8 mouse cellular contexts compared by ENCODE assay signal in the genomic region with DNA sequence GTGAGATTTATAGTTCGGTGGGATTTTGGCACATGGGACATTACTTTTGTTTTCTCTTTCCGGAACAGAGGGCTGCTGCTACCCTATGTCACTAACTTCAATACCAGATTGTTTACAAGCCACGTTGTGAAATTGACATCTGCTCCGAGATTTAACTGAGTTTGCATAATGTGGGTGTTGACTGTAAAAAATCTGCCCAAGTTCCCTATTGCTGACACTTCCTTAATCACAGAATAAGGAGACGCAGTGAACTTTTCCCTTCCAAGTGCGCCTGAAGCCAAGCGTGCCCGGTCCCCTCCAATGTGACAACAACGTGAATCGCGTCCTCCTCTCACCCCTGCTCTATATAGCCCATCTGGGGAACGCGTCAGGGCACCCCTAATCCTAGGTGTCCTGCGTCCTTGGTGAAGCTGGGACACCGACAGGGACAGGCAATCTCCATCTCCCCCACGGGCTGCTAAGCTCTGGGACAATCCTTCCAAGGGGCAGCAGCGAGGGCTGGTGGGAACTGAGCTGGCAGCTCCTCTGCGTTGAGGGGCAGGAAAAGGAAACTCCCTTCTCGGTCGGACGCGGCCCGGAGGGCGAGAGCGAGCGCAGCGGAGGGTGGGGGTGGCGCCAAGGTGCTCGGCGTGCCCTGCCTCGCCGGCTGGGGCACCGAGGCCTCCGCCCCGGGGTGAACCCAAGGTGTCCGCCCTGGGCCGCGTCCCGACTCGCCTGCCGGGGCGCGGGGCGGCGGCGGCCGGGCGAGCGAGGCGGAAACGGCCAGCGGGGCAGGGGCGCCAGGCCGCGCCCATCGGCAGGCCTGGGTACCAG. TPM values are rescaled to one million over a fixed set of nuclear protein-coding genes. Genes with fewer than 3 reads are reported as not detected.
DNase-seq lines count a peak whose midpoint lies in the region; ATAC-seq and TF ChIP-seq lines count a peak whose summit lies in the region.

No protein-coding gene starts in this region.

- no peaks in the 10 kb centered on the region for H3K9me3 ChIP-seq in forebrain, embryonic 11.5 days (ENCODE audit: control insufficient read depth, low read length)
- H3K9me3 ChIP-seq in heart, postnatal 0 days (replicated peaks; ENCODE audit: control insufficient read depth, low read length): no peaks in the 10 kb centered on the region
- H3K9me3 ChIP-seq in liver, embryonic 14.5 days (ENCODE audit: control insufficient read depth, low read length): no peaks in the 10 kb centered on the region
- H3K9me3 ChIP-seq in stomach, embryonic 14.5 days (ENCODE audit: control insufficient read depth, low read depth, low read length): no peaks in the 10 kb centered on the region

- no peak for TF ChIP-seq CTCF in heart, postnatal 0 days (IDR thresholded peaks at IDR 0.05; ENCODE audit: low read depth)
- TF ChIP-seq CTCF in liver, embryonic 14.5 days (IDR thresholded peaks at IDR 0.05; ENCODE audit: low read depth): no peak

- peak overlapping the region; percentile 67 for H3K4me2 ChIP-seq in forebrain, embryonic 11.5 days (ENCODE audit: low read depth, low read length, severe bottlenecking)
- H3K4me2 ChIP-seq in heart, postnatal 0 days (ENCODE audit: low read depth, low read length): peak overlapping the region; percentile 79
- peak overlapping the region; percentile 97 for H3K4me2 ChIP-seq in liver, embryonic 14.5 days (ENCODE audit: low read depth)
- peak overlapping the region; percentile 64 for H3K4me2 ChIP-seq in stomach, embryonic 14.5 days (replicated peaks; ENCODE audit: low read depth, low read length)

- no peak for TF ChIP-seq EP300 in heart, postnatal 0 days (IDR thresholded peaks at IDR 0.05; ENCODE audit: low read depth)
- no peak for TF ChIP-seq EP300 in liver, embryonic 14.5 days (IDR thresholded peaks at IDR 0.05; ENCODE audit: low read depth)

- H3K27me3 ChIP-seq in forebrain, embryonic 11.5 days (ENCODE audit: control insufficient read depth, insufficient read depth, low read length): no peaks in the 10 kb centered on the region
- H3K27me3 ChIP-seq in heart, postnatal 0 days (ENCODE audit: control insufficient read depth, insufficient read depth, low read length): no peaks in the 10 kb centered on the region
- no peaks in the 10 kb centered on the region for H3K27me3 ChIP-seq in liver, embryonic 14.5 days (ENCODE audit: control insufficient read depth, insufficient read depth, low read length)
- no peaks in the 10 kb centered on the region for H3K27me3 ChIP-seq in stomach, embryonic 14.5 days (ENCODE audit: control insufficient read depth, insufficient read depth, low read length)

- under 1% methylated on average over 52 of the region's 56 CpGs for WGBS in forebrain, embryonic 11.5 days
- WGBS in heart, postnatal 0 days: under 1% methylated on average over 53 of the region's 56 CpGs
- WGBS in liver, embryonic 14.5 days (ENCODE audit: insufficient replicate concordance): under 1% methylated on average over 51 of the region's 56 CpGs
- WGBS in stomach, embryonic 14.5 days: under 1% methylated on average over 55 of the region's 56 CpGs

- ATAC-seq in forebrain, embryonic 11.5 days (replicated peaks; ENCODE audit: low FRiP score): no peak; the same call in 1 of the 2 replicates
- ATAC-seq in heart, postnatal 0 days (ENCODE audit: insufficient read depth, low read depth): peak; percentile 34
- peak; percentile 69 for ATAC-seq in liver, embryonic 14.5 days (ENCODE audit: insufficient read depth)
- no peak; the same call in 1 of the 2 replicates for ATAC-seq in stomach, embryonic 14.5 days (ENCODE audit: insufficient number of reproducible peaks, insufficient read depth, low FRiP score, low read depth)

- DNase-seq in CD8-positive naive resting alpha-beta T cell, adult 2 months (ENCODE audit: low read depth in 2 of 2, low spot score in 2 of 2): peak; percentile 57 to 62
- DNase-seq in c-Kit-negative CD71-positive TER-119-positive erythroid progenitor cells, embryonic 14.5 days (ENCODE audit: low read depth, low spot score): peak; percentile 59
- DNase-seq in forebrain, embryonic 11.5 days (ENCODE audit: low spot score): peak; percentile 83
- DNase-seq in heart, postnatal 0 days (ENCODE audit: low spot score): peak; percentile 55
- DNase-seq in kidney, postnatal 36 days: peak; percentile 62 to 81
- DNase-seq in liver, embryonic 14.5 days (ENCODE audit: low read depth in 3 of 3, low spot score in 3 of 3): peak in 2 of 3 experiments; percentile 55 to 62
- DNase-seq in natural killer cell, adult 2 months (ENCODE audit: low spot score in 2 of 2): peak; percentile 63 to 73

- H3K4me3 ChIP-seq in forebrain, embryonic 11.5 days (ENCODE audit: low read depth, low read length): peak overlapping the region; percentile 86
- H3K4me3 ChIP-seq in heart, postnatal 0 days (ENCODE audit: low read depth, low read length): peak overlapping the region; percentile 91
- peak overlapping the region; percentile 91 to 99 for H3K4me3 ChIP-seq in liver, embryonic 14.5 days (ENCODE audit: insufficient read depth in 1 of 2, low read depth in 2 of 2, low read length in 2 of 2)
- H3K4me3 ChIP-seq in stomach, embryonic 14.5 days (ENCODE audit: low read depth, low read length): peak overlapping the region; percentile 65

- H3K27ac ChIP-seq in forebrain, embryonic 11.5 days (ENCODE audit: low read depth, low read length): peak overlapping the region; percentile 98
- peak overlapping the region; percentile 99 for H3K27ac ChIP-seq in heart, postnatal 0 days (ENCODE audit: low read depth)
- H3K27ac ChIP-seq in liver, embryonic 14.5 days: peak overlapping the region; percentile 95
- H3K27ac ChIP-seq in stomach, embryonic 14.5 days (ENCODE audit: low read length): peak overlapping the region; percentile 98

- peak overlapping the region; percentile 82 for H3K9ac ChIP-seq in forebrain, embryonic 11.5 days (ENCODE audit: low read length)
- H3K9ac ChIP-seq in heart, postnatal 0 days (replicated peaks; ENCODE audit: low read depth, low read length): peak overlapping the region; percentile 92
- peak overlapping the region; percentile 98 for H3K9ac ChIP-seq in liver, embryonic 14.5 days (replicated peaks)
- H3K9ac ChIP-seq in stomach, embryonic 14.5 days (replicated peaks; ENCODE audit: low read depth, low read length): peak overlapping the region; percentile 86

- H3K4me1 ChIP-seq in forebrain, embryonic 11.5 days (replicated peaks; ENCODE audit: control insufficient read depth, insufficient read depth, low read length): peaks cover 3% of the 10 kb centered on the region; the same call in 1 of the 2 replicates
- peaks cover 37% of the 10 kb centered on the region for H3K4me1 ChIP-seq in heart, postnatal 0 days (ENCODE audit: control insufficient read depth, insufficient read depth)
- peaks cover 17 to 36% of the 10 kb centered on the region in 2 experiments for H3K4me1 ChIP-seq in liver, embryonic 14.5 days (replicated peaks; ENCODE audit: control insufficient read depth in 2 of 2, insufficient read depth in 2 of 2, low read length in 1 of 2)
- peaks cover 29% of the 10 kb centered on the region for H3K4me1 ChIP-seq in stomach, embryonic 14.5 days (ENCODE audit: control insufficient read depth, insufficient read depth, low read length)

- no peaks in the 10 kb centered on the region for H3K36me3 ChIP-seq in forebrain, embryonic 11.5 days (ENCODE audit: control insufficient read depth, insufficient read depth, low read length)
- no peaks in the 10 kb centered on the region for H3K36me3 ChIP-seq in heart, postnatal 0 days (replicated peaks; ENCODE audit: control insufficient read depth, insufficient read depth, low read length)
- H3K36me3 ChIP-seq in liver, embryonic 14.5 days (replicated peaks; ENCODE audit: control insufficient read depth, insufficient read depth, low read depth): no peaks in the 10 kb centered on the region; the same call in 1 of the 2 replicates
- H3K36me3 ChIP-seq in stomach, embryonic 14.5 days (ENCODE audit: control insufficient read depth, insufficient read depth, low read length): no peaks in the 10 kb centered on the region

RNA-seq across cellular contexts. Expression of a gene that starts 0.8 kb away (rescaled TPM):
- polyA plus RNA-seq in forebrain, embryonic 11.5 days (2014; fragmentation: Nextera tagmentation; extraction: Ambion mirVana): 80.0 and 82.3 TPM in 2 replicates
- 94.8 and 139 TPM in 2 replicates for total RNA-seq in heart, postnatal 0 days (2014; rRNA removed; ENCODE audit: low replicate concordance)
- polyA plus RNA-seq in heart, postnatal 0 days (2015; fragmentation: Nextera tagmentation; extraction: Ambion mirVana): 231 and 235 TPM in 2 replicates
- polyA plus RNA-seq in liver, embryonic 14.5 days (2012; rRNA removed): 7.8 and 11.7 TPM in 2 replicates
- 74.4 and 80.3 TPM in 2 replicates for polyA plus RNA-seq in liver, embryonic 14.5 days (2014; fragmentation: Nextera tagmentation; extraction: Ambion mirVana)
- 93.8 and 100 TPM in 2 replicates for polyA plus RNA-seq in stomach, embryonic 14.5 days (2014; fragmentation: Nextera tagmentation; extraction: Ambion mirVana)

RNA-seq across cellular contexts. Expression of a gene that starts 41.5 kb away (rescaled TPM):
- polyA plus RNA-seq in forebrain, embryonic 11.5 days (2014; fragmentation: Nextera tagmentation; extraction: Ambion mirVana): 0.04 TPM in 1 of 2 replicates, not detected in the other
- 16.6 and 17.2 TPM in 2 replicates for total RNA-seq in heart, postnatal 0 days (2014; rRNA removed; ENCODE audit: low replicate concordance)
- polyA plus RNA-seq in heart, postnatal 0 days (2015; fragmentation: Nextera tagmentation; extraction: Ambion mirVana): 11.0 and 11.8 TPM in 2 replicates
- 4.0 and 5.4 TPM in 2 replicates for polyA plus RNA-seq in liver, embryonic 14.5 days (2012; rRNA removed)
- 3.0 and 4.2 TPM in 2 replicates for polyA plus RNA-seq in liver, embryonic 14.5 days (2014; fragmentation: Nextera tagmentation; extraction: Ambion mirVana)
- polyA plus RNA-seq in stomach, embryonic 14.5 days (2014; fragmentation: Nextera tagmentation; extraction: Ambion mirVana): 2.2 and 2.5 TPM in 2 replicates

Comparison
In these comparisons a context has a peak if more than half of its experiments do, and no peak if none do; other contexts are left out.
1. ATAC-seq: peak in heart, postnatal 0 days (single experiment) and liver, embryonic 14.5 days (single experiment); none in forebrain, embryonic 11.5 days (single experiment) and stomach, embryonic 14.5 days (single experiment).
2. Peak in every context shown above with its lines, with median percentiles within 50 percentile points of each other: DNase-seq, H3K27ac ChIP-seq, H3K4me2 ChIP-seq, H3K4me3 ChIP-seq and H3K9ac ChIP-seq.